Mouse (Mus musculus): ENCODE results near the gene Rab25.

DNA sequence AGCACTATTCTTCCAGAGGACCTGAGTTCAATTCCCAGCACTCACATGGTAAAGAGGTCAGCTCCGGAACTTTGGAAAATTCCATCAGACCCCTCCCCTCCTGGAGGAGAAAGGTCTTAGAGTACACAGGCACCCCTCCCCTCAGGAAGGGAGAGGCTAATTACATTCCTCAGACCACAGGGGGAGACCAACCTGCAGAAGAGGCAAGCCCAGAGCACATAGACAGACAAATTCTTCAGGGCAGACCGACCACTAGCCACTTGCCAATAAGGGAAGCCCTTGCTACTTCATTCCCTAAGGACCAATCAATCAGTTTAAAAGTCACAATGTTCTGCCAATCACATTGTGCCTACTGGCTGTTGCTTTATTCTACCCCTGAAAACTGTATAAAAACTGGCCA, 24.7 kb upstream of the Rab25 start:
- no peak for TF ChIP-seq CTCF (IDR thresholded peaks at IDR 0.05; ENCODE audit: control insufficient read depth, insufficient read depth, low read length)
- TF ChIP-seq POLR2A (IDR thresholded peaks at IDR 0.05; ENCODE audit: borderline replicate concordance, control insufficient read depth, low read depth, low read length): no peak

Measured in bone marrow, adult 2 months (tissue).